Mouse (Mus musculus) CH12.LX (cell line): ENCODE data around the gene Ube2f.
A peak's percentile ranks its signal among the peaks of the same experiment; 100 is the strongest.

ENCODE experiments used
- CTCF ChIP-seq, 2 experiments: IDR thresholded peaks in 1 of 2; conservative IDR thresholded peaks in 1 of 2; 2 replicates each; pipeline ENCODE4 v1.5.1; 2011 to 2012; ENCODE audit warnings: low read depth in 2 of 2, low read length in 2 of 2, improper control_type of control experiment in 1 of 2, inconsistent platforms in 1 of 2, mild to moderate bottlenecking in 1 of 2, moderate library complexity in 1 of 2
- EP300 ChIP-seq: IDR thresholded peaks from 2 replicates; pipeline ENCODE4 v1.6.1; 2011; ENCODE audit warnings: low read length, improper control_type of control experiment
- MEF2A ChIP-seq: IDR thresholded peaks from 2 replicates; pipeline ENCODE4 v1.6.1; 2014; ENCODE audit warnings: low read depth, mild to moderate bottlenecking, inconsistent platforms, low read length, improper control_type of control experiment, borderline replicate concordance
- POLR2A ChIP-seq: IDR thresholded peaks from 2 replicates; pipeline ENCODE4 v1.6.1; 2011; ENCODE audit warnings: low read depth, mild to moderate bottlenecking, improper control_type of control experiment, low read length
- RAD21 ChIP-seq: IDR thresholded peaks from 2 replicates; pipeline ENCODE4 v1.6.1; 2011; ENCODE audit warnings: low read depth, mild to moderate bottlenecking, low read length, improper control_type of control experiment, moderate library complexity

- TF ChIP-seq MEF2A: no peak
- peak; percentile 54 to 61 for TF ChIP-seq CTCF (conservative IDR thresholded peaks at IDR 0.05 in 1 of 2, IDR thresholded peaks at IDR 0.05 in 1 of 2; ENCODE audit: low read depth in 2 of 2, low read length in 2 of 2)
- peak; percentile 22 for TF ChIP-seq RAD21
- no peak for TF ChIP-seq POLR2A
- TF ChIP-seq EP300: no peak
Observed at GRCm38 (mm10) chr1:91251927-91252326, 1.8 kb downstream of the Ube2f start.
